Mouse (Mus musculus) embryonic stem cell, embryonic (primary cell): ENCODE data around the gene Rtn1.

Experiments
- CTCF ChIA-PET, 4 experiments: fragments of 300-600 bp in 2 of 4; fragments of 350-600 bp in 2 of 4; sonication (Branson Sonifier 250); formaldehyde crosslinking; loops; one replicate each; lab custom pipeline; 2022; ENCODE audit warnings: inconsistent platforms in 2 of 4; lab: Charles Lee
- POLR2A ChIA-PET, 4 experiments: fragments of 300-600 bp in 2 of 4; fragments of 350-600 bp in 2 of 4; sonication (Branson Sonifier 250); formaldehyde crosslinking; loops; one replicate each; lab custom pipeline; 2022; ENCODE audit warnings: antibody characterized with exemption in 4 of 4, inconsistent platforms in 1 of 4; lab: Charles Lee

Gene Rtn1

DNA sequence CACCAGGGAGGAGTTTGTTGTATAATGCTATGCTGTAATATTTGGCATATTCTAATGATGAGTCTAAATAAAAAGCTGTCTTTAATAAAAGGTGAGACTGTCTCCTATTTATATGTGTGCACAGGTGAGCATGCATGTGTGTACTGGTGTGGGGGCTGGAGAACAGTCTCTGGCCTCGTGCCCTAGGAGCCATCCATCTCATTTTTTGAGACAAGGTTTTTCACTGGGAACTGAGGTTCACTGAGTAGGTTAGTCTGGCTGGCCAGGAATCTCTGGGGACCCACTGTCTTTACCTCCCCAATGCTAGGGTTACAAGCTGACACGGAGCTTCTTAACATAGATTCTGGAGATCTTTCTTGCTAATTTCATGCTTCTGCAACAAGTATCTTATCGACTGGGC lies 176.7 kb downstream of the Rtn1 start:
- CTCF ChIA-PET, result interaction anchor here in 1 of 4 experiments (1.7 kb wide), 1 partner anchor 128 kb away, joined by 3 read pairs; no protein-coding TSS in a partner anchor
- POLR2A ChIA-PET, result interaction anchor here in 1 of 4 experiments (1.2 kb wide), 1 partner anchor 150 kb away, joined by 7 read pairs; no protein-coding TSS in a partner anchor

DNA sequence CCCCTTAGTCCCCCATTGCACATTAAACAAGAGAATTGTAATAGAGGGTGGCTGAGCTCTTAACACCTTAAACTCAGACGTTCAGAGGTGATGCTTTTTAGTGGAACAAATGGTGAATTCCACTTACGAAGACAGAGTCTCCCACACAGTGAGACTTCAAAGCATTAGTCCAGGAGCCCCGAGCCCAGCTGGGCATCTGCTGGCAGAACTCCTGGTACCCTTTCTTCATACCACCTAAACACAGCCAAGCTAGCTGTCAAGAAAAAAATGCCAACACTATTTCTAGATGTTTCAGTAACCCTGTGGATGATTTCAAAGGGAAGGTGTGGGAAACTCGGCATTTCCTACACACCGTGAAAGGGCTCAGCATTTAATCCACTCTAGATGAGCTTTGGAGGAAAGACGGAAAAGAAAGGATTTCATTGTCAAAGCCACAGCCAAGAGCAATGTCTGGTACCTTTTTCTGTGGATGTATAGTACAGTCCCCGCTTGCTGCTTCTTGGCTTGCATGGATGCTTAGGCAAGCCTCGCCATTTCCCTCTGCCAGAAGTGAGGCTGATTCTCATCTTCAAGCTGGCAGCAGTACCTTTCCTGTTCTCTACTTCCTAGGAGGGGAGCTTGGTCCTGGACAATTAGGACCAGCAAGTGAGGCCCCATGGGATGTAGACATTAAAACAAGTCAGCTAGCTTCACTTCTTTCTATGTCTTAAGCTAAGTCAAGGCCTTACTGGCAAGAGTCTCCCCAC lies 179.2 kb downstream of the Rtn1 start:
- POLR2A ChIA-PET, result interaction anchor here in 1 of 4 experiments (0.9 kb wide), 1 partner anchor 12 kb away, joined by 4 read pairs; no protein-coding TSS in a partner anchor
- CTCF ChIA-PET, result interaction anchor here in 1 of 4 experiments (0.6 kb wide), 2 partner anchors 176 to 583 kb away, joined by 6 to 9 read pairs; no protein-coding TSS in a partner anchor

DNA sequence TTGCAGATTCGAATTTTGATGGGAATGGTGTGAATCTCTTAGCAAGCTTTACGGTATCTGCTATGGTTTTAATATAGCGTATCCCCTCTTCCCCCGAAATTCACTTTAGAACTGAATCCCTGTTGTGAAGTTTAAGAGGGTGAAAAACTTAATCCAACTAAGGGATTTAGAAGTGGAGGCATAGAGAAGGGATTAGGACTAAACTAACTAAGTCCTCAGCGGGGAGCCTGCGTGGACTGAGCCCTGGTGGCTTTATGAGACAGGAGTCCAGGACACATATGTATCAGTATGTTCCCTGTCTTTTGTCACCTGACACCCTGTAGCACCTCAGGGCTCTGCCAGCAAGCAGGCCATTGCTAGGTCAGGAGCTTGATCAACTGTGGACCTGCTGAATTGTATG lies 181.1 kb downstream of the Rtn1 start:
- POLR2A ChIA-PET, result no interaction called here
- CTCF ChIA-PET, result interaction anchor here in 1 of 4 experiments (1.5 kb wide), 1 partner anchor 234 kb away, joined by 4 read pairs; no protein-coding TSS in a partner anchor

DNA sequence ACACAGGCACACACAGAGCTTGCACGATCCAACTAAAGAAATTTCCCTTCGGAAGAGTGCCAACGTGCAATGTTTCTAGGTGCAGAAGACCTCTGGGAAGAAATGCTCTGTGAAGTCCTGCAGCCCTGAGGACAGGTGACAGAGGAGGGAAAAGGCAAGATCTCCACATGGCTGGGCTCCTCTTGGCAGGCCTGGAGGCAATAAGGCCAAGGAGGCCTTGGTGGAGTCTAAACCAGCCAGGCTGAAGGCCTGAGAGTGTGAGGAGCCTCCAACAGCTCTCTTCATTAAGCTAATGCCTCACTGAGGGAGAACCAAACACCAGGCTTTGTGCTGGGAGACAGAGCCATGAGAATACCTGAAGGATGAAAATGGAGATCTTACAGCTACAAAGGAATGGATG lies 183.5 kb downstream of the Rtn1 start:
- CTCF ChIA-PET, result interaction anchor here in 1 of 4 experiments (0.6 kb wide), 1 partner anchor 623 kb away, joined by 4 read pairs; no protein-coding TSS in a partner anchor

DNA sequence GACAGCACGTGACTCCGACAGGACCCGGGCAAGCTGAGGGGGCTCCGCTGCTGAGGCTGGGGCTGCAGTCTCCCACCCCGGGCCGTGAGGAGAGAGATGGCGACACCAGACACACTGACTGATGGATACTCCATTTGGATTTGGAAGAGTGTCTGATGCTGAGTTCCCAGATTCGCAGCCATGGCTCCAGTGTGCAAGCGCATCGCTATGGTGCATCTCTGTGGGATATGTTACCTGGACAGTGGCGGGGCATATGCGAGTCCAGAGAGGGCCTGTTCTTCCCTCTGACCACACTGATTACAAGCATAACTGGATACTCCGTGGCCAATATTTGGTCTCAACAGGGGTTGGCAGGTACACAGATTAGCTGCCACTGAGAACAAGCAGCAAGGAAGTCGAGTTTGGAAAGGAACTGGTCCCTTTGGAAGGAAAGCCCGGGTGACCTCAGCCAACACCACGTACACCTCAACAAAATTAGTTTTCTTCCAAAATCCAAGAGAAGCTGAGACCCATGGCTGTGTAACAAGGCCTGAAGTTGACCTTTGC lies 185.2 kb downstream of the Rtn1 start:
- CTCF ChIA-PET, result interaction anchor here in 1 of 4 experiments (0.6 kb wide), 1 partner anchor 194 kb away, joined by 3 read pairs; no protein-coding TSS in a partner anchor
- POLR2A ChIA-PET, result interaction anchor here in 2 of 4 experiments (1.0 to 1.7 kb wide), 6 partner anchors 9 to 138 kb away, joined by 3 to 6 read pairs (median 3); partner anchors contain the start of genes Jkamp (in 1 of the 2) and L3hypdh (in 1 of the 2)

More for the DNA sequence above, 183.5 kb downstream of the Rtn1 start:
- POLR2A ChIA-PET, result interaction anchor here in 1 of 4 experiments (1.7 kb wide), 1 partner anchor 139 kb away, joined by 6 read pairs; the partner anchor contains the start of genes Jkamp and L3hypdh

DNA sequence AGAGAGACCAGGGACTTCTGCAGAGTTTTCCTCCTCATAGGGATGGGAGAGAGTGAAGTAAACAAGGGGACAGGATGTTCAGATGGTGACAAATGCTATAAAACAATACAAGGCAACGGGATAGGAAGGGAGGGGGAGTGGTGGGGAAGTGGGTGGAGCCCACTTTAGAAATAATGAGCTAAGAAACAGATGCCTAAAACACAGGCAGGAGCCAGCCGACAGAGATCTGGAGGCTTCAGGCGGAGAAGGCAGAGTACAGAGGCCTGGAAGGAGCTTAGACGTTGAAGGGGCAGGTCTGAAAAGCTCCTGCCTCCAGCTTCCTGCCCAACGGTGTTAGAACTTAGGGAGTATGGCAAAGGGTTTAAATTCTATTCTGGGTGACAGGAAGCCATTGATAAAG lies 195.3 kb downstream of the Rtn1 start:
- ChIA-PET POLR2A (no interaction called here), CTCF (no interaction called here)

DNA sequence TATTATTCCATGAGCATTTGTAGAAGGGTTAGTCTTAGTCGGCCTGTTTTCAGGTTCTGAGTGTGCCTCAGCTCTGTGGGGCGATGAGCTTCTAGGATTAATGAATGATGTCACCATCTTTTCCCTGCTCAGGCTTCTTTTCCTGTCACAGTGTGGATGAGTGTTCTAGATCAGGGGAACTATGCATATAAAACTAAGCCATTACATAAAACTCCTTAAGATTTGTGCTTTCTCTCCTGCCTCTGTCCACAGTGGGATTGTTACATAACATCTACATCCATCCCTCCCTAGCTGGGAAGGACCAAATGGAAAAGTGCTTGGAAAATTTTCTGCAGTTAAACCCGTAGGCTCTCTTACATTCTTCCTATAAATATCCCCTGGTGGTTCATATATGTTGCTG lies 208.0 kb downstream of the Rtn1 start:
- POLR2A ChIA-PET, result interaction anchor here in 1 of 4 experiments (1.1 kb wide), 1 partner anchor 838 kb away, joined by 4 read pairs; no protein-coding TSS in a partner anchor
- CTCF ChIA-PET, result no interaction called here

DNA sequence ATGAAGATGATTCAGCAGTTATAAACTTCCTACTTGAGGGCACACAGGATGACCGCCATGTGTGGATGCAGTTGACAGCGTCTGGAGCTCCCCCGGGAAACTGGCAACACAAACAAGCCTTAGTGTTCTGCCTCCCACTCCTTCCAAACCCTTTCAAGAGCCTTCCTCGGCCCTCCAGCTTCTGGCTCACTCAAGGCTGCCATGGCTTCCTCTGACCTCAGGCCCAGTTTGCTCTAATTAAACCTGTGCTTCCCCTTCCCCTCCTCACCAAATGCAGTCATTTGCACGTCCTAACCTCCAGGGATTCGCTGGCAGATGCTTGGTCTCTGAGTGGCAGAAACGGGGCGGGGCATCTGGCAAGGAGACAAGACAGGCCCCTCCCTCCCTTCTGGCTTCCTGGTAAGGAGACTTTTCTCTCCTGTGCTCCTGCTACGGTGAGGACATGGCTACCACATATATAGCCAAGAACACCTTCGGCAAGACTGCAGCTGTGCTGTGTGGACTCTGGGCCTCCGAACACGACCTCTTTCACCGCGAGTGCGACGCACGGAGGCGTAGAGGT lies 210.8 kb downstream of the Rtn1 start:
- ChIA-PET CTCF (no interaction called here), POLR2A (no interaction called here)

DNA sequence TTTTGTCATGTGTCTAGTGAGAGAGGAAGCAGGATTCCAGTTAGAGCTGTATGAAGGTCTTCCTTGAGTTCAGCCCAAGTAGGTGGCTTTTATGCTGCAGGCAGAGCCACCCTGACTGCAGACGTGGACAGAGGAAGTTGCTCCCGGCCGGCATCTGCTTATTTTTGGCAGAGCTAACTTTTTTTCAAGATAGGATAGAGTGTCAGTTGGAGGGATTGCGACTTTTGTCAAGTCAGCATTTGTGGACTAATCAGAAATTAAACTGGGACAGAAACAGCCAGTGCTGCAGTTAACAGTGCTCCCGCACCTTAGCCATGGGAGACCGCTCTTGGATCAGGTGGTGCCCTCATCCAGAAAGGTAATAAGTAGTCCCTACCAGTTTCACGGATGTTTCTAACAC lies 211.4 kb downstream of the Rtn1 start:
- CTCF ChIA-PET, result no interaction called here
- POLR2A ChIA-PET, result no interaction called here

DNA sequence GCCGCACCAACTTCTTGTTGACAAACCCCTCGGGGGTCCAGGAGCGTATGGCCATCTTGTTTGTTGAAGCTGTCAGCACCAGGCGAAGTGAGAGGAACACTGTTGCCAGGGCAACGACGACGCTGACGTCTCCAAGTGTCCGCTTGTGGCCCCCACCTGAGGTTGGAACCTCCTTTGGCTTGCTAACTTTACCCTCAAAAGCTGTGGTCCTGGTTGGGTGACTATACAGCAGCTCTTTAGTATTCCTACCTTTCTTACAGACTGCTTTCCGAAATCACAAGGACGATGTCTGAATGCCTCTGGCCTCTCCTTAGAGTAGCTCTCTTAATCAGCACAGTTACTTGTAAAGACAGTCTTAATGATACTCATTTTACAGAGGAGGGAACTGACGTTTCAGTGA lies 223.9 kb downstream of the Rtn1 start, which contains the start of gene Ccdc175:
Gene Ccdc175, minus strand, starts transcription at position 101 of the 400 bp plus-strand sequence.
- ChIA-PET POLR2A (no interaction called here), CTCF (no interaction called here)

DNA sequence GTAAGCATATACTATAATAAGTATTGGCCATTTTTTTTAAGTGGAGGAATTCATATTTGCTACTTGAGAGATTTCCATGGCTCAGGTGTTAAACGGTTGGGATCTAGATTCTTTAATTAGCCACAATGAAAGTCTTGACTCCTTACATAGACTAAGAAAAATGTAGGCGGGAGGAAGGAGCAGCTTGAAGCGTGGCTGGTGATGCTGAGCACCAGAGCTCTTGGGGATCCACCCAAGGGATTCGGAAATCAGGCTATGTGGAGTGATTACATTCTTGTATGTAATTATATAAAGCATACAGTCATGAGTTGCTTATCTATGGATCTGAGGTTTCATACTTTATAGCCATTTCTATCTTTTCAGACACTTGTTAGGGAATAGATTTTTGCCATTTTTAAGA lies 229.3 kb downstream of the Rtn1 start:
- ChIA-PET POLR2A (no interaction called here), CTCF (no interaction called here)

DNA sequence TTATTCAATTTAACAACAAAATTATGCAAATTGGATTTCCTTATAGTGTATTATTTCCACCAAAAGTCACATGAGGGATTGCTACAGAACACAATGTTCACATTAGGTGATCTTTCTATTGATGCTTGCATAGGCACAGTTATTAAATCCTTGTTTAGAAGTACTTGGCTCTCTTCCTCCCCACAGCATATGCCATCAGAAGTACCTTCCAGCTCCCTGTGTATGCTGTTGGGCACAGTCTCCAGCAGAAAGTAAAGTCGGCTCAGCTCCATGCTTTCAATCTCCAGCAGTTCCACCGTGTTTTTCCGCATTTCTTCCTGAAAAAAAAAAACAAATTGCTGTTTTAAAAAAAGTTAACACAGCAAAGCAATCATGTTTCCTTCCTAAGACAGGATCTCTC lies 230.5 kb downstream of the Rtn1 start:
- ChIA-PET CTCF (no interaction called here), POLR2A (interaction anchor here in 1 of 4 experiments (0.7 kb wide), 1 partner anchor 946 kb away, joined by 3 read pairs; no protein-coding TSS in a partner anchor)
